Mouse (Mus musculus): ENCODE data around the gene A930002H24Rik.
A peak's percentile ranks its signal among the peaks of the same experiment; 100 is the strongest.
"Not testable (repeated sequence)": the region's sequence is repeated elsewhere in the genome, so short reads cannot be mapped to it uniquely, and the experiment has no call there.

A930002H24Rik gene

GRCm38 (mm10) chr17:63863647-63864149 is at the start of gene A930002H24Rik:
A930002H24Rik (minus strand) TSS chr17:63863791.
- DNase-seq (ENCODE audit: low spot score) = peak; percentile 94

- no peak for DNase-seq (ENCODE audit: low spot score)
These were observed 45.7 kb upstream of the A930002H24Rik start for GRCm38 (mm10) chr17:63909297-63909696.

GRCm38 (mm10) chr17:63897050-63897449 is 33.5 kb upstream of the A930002H24Rik start:
- DNase-seq (ENCODE audit: low spot score) = no peak

GRCm38 (mm10) chr17:63895829-63896228 is 32.2 kb upstream of the A930002H24Rik start:
- no peak for DNase-seq (ENCODE audit: low spot score)

- DNase-seq (ENCODE audit: low spot score) = no peak
These were observed 27.0 kb upstream of the A930002H24Rik start for GRCm38 (mm10) chr17:63890611-63891010.

- DNase-seq (ENCODE audit: low spot score) = no peak
These were observed 23.4 kb upstream of the A930002H24Rik start for GRCm38 (mm10) chr17:63886988-63887387.

GRCm38 (mm10) chr17:63880009-63880408 is 16.4 kb upstream of the A930002H24Rik start:
- no peak for DNase-seq (ENCODE audit: low spot score)

GRCm38 (mm10) chr17:63878889-63879288 is 15.3 kb upstream of the A930002H24Rik start:
- peak; percentile 6 for DNase-seq (ENCODE audit: low spot score)

GRCm38 (mm10) chr17:63871773-63872172 is 8.2 kb upstream of the A930002H24Rik start:
- DNase-seq (ENCODE audit: low spot score) = no peak

GRCm38 (mm10) chr17:63864171-63864571 is 580 bp upstream of the A930002H24Rik start:
- no peak for DNase-seq (ENCODE audit: low spot score)

- no peak for DNase-seq (ENCODE audit: low spot score)
These were observed 470 bp downstream of the A930002H24Rik start, which contains the start of gene Fer for GRCm38 (mm10) chr17:63863012-63863630. Fer (plus strand) TSS chr17:63863062.

- no peak for DNase-seq (ENCODE audit: low spot score)
These were observed 1.2 kb downstream of the A930002H24Rik start for GRCm38 (mm10) chr17:63862399-63862798.

- DNase-seq (ENCODE audit: low spot score) = no peak
These were observed 2.6 kb downstream of the A930002H24Rik start for GRCm38 (mm10) chr17:63860988-63861387.

- no peak for DNase-seq (ENCODE audit: low spot score)
These were observed 6.5 kb downstream of the A930002H24Rik start for GRCm38 (mm10) chr17:63857023-63857544.

GRCm38 (mm10) chr17:63850016-63850415 is 13.6 kb downstream of the A930002H24Rik start:
- DNase-seq (ENCODE audit: low spot score) = no peak

- peak; percentile 44 for DNase-seq (ENCODE audit: low spot score)
These were observed 14.0 kb downstream of the A930002H24Rik start for GRCm38 (mm10) chr17:63849566-63849965.

- no peak for DNase-seq (ENCODE audit: low spot score)
These were observed 14.4 kb downstream of the A930002H24Rik start for GRCm38 (mm10) chr17:63849151-63849550.

GRCm38 (mm10) chr17:63845766-63846165 is 17.8 kb downstream of the A930002H24Rik start:
- DNase-seq (ENCODE audit: low spot score) = not testable (repeated sequence)

- DNase-seq (ENCODE audit: low spot score) = no peak
These were observed 18.7 kb downstream of the A930002H24Rik start for GRCm38 (mm10) chr17:63844936-63845335.

- no peak for DNase-seq (ENCODE audit: low spot score)
These were observed 21.4 kb downstream of the A930002H24Rik start for GRCm38 (mm10) chr17:63842226-63842625.

- no peak for DNase-seq (ENCODE audit: low spot score)
These were observed 23.8 kb downstream of the A930002H24Rik start for GRCm38 (mm10) chr17:63839636-63840269.

- DNase-seq (ENCODE audit: low spot score) = no peak
These were observed 25.4 kb downstream of the A930002H24Rik start for GRCm38 (mm10) chr17:63838144-63838543.

- DNase-seq (ENCODE audit: low spot score) = no peak
These were observed 26.9 kb downstream of the A930002H24Rik start for GRCm38 (mm10) chr17:63836641-63837040.

Measured in layer of hippocampus, adult 9-10 months (tissue).